Mouse (Mus musculus): Measurements from ENCODE around the gene Pon3. TPM values are rescaled to one million over a fixed set of nuclear protein-coding genes. Genes with fewer than 3 reads are reported as not detected.
A peak's percentile ranks its signal among the peaks of the same experiment; 100 is the strongest.

Gene Pon3
- polyA plus RNA-seq, 1 experiment from 2014 or later = 1.8 TPM

GRCm38 (mm10) chr6:5207817-5208216, 48.3 kb downstream of the Pon3 start:
- DNase-seq (ENCODE audit: low read depth, low spot score) = no peak
- no peak for TF ChIP-seq CTCF (IDR thresholded peaks at IDR 0.05)
- in situ Hi-C loops (cut with MboI; ENCODE audit: low pct_unique_long_range_greater_than_20kb) = no loop called here
- no peaks in the 10 kb centered on the region for H3K27me3 ChIP-seq
- POLR2A ChIA-PET = no interaction called here
- CTCF ChIA-PET = no interaction called here
- no peak for ATAC-seq

DNA sequence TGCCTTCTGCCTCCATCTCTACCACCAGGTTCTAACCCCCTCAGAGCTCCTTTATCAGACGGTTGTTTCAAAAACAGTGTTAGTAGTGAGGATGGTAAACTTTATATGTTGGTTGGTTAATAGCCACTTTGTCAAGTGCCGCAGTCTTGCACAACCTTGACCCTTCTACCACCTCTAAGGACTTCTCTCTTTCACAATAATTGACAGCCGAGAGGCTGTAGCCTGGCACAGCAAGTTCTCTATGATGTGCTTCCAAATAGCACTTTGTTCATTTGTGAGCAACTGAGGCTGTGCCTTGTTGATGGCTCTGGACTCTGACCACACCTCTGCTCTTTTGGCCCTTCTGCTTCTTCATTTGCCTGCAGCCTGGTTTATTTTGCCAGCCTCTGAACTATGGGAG, 56.2 kb downstream of the Pon3 start:
- ChIA-PET CTCF (no interaction called here), POLR2A (no interaction called here)
- H3K27me3 ChIP-seq = no peaks in the 10 kb centered on the region
- in situ Hi-C loops (cut with MboI; ENCODE audit: low pct_unique_long_range_greater_than_20kb) = no loop called here
- no peak for TF ChIP-seq CTCF (IDR thresholded peaks at IDR 0.05)
- no peak for DNase-seq (ENCODE audit: low read depth, low spot score)
- ATAC-seq = no peak

GRCm38 (mm10) chr6:5199376-5199905, 56.6 kb downstream of the Pon3 start:
- CTCF ChIA-PET = no interaction called here
- POLR2A ChIA-PET = interaction anchor here (0.5 kb wide), 2 partner anchors 551 to 730 kb away, joined by 3 read pairs; no protein-coding TSS in a partner anchor
- no peak for ATAC-seq
- DNase-seq (ENCODE audit: low read depth, low spot score) = no peak
- TF ChIP-seq CTCF (IDR thresholded peaks at IDR 0.05) = no peak
- no peaks in the 10 kb centered on the region for H3K27me3 ChIP-seq
- in situ Hi-C loops (cut with MboI; ENCODE audit: low pct_unique_long_range_greater_than_20kb) = no loop called here

DNA sequence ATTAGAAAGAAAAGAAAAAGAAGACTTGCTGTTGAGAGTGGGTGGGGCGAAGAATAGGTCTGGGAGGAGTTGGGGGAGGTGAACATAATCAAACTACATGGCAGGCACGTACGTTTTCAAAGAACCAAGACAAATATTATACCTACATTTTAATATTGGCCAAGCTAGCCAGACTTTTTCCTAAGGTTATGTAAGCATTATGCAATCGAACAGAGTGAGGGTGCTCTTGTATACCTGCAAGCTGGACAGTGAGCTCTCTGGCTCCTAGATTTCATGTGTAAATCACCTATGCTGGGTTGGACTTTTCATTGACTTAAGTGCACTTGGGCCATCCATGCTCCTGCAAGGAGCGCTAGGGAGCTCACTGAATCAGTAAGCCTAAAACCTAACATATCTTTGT, 57.5 kb downstream of the Pon3 start:
- DNase-seq (ENCODE audit: low read depth, low spot score) = no peak
- in situ Hi-C loops (cut with MboI; ENCODE audit: low pct_unique_long_range_greater_than_20kb) = no loop called here
- POLR2A ChIA-PET = no interaction called here
- CTCF ChIA-PET = no interaction called here
- no peaks in the 10 kb centered on the region for H3K27me3 ChIP-seq
- no peak for ATAC-seq
- no peak for TF ChIP-seq CTCF (IDR thresholded peaks at IDR 0.05)

- no peak for ATAC-seq
- H3K27me3 ChIP-seq = no peaks in the 10 kb centered on the region
- in situ Hi-C loops (cut with MboI; ENCODE audit: low pct_unique_long_range_greater_than_20kb) = no loop called here
- no peak for DNase-seq (ENCODE audit: low read depth, low spot score)
- TF ChIP-seq CTCF (IDR thresholded peaks at IDR 0.05) = no peak
- ChIA-PET CTCF (no interaction called here), POLR2A (no interaction called here)
Measured at GRCm38 (mm10) chr6:5193693-5194092, 62.4 kb downstream of the Pon3 start, which contains the start of gene Pon1. Pon1 (minus strand) TSS chr6:5193946.

DNA sequence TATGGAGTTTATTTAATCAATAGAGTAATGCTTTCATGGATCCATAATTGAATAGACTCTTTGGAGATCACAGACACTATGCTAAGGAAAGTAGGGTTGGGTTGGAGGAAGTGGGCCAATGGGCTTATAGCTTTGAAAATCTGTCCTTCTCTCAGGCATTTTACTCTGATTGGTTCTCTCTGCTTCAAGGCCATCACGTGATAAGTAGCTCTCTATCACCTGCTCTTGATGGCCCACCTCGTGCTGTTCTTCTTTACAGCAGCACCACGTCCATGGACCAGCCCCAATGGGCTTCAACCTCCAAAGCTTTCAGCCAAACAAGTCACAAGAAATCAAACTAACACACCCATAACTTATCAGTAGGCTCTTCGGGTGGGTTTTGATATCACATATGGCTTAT, 65.3 kb downstream of the Pon3 start:
- in situ Hi-C loops (cut with MboI; ENCODE audit: low pct_unique_long_range_greater_than_20kb) = no loop called here
- DNase-seq (ENCODE audit: low read depth, low spot score) (no peak), ATAC-seq (no peak)
- CTCF ChIA-PET = interaction anchor here (1.2 kb wide), 1 partner anchor 21 kb away, joined by 4 read pairs; no protein-coding TSS in a partner anchor
- no peak for TF ChIP-seq CTCF (IDR thresholded peaks at IDR 0.05)
- POLR2A ChIA-PET = no interaction called here
- no peaks in the 10 kb centered on the region for H3K27me3 ChIP-seq

DNA sequence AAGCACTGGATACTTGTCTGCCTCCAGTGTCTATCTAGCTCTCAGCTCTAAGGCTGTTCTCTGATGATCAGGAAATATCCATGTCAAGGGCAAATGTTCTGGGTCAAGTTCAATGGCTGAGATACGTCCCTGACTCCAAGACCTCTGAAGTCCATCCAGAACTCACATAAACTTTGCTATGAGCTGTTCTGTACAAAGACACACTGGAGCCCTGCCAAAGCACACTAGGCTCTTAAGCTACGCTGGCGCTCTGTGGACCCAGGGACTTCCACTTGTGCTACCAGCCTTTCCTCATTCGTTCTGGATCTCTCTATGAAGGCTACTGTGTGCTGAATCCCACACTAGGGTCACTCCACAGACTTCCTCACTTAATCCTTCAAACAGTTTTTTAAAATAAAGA, 66.6 kb downstream of the Pon3 start:
- in situ Hi-C loops (cut with MboI; ENCODE audit: low pct_unique_long_range_greater_than_20kb) = no loop called here
- TF ChIP-seq CTCF (IDR thresholded peaks at IDR 0.05) = no peak
- no peaks in the 10 kb centered on the region for H3K27me3 ChIP-seq
- CTCF ChIA-PET = interaction anchor here (1.2 kb wide), 1 partner anchor 22 kb away, joined by 4 read pairs; no protein-coding TSS in a partner anchor
- ATAC-seq = no peak
- DNase-seq (ENCODE audit: low read depth, low spot score) = no peak
- POLR2A ChIA-PET = no interaction called here

- in situ Hi-C loops (cut with MboI; ENCODE audit: low pct_unique_long_range_greater_than_20kb) = no loop called here
Measured at GRCm38 (mm10) chr6:5188938-5189337, 67.1 kb downstream of the Pon3 start.

DNA sequence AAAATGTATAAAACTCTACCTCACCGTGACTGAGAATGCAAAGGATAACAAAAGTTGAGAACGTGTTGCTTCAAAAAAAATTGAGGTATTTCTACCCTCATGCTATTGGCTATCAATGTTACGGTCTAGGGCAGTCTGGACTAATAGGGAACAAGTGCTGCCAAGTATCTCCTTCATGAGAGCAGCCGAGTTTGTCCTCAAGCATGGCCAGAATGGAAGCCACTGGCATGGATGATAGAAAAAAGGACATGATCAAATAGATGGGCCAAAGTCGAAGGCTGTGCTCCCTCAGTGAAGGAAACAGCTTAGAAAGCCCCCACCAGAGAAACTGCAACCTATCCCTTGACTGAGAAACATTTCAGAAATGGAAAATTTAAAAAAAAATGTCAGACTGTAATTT, 68.0 kb downstream of the Pon3 start:
- H3K27me3 ChIP-seq = no peaks in the 10 kb centered on the region
- no peak for DNase-seq (ENCODE audit: low read depth, low spot score)
- no peak for ATAC-seq
- CTCF ChIA-PET = no interaction called here
- POLR2A ChIA-PET = no interaction called here
- no peak for TF ChIP-seq CTCF (IDR thresholded peaks at IDR 0.05)
- in situ Hi-C loops (cut with MboI; ENCODE audit: low pct_unique_long_range_greater_than_20kb) = no loop called here

More at GRCm38 (mm10) chr6:5188938-5189337, 67.1 kb downstream of the Pon3 start:
- TF ChIP-seq CTCF (IDR thresholded peaks at IDR 0.05) = no peak
- ChIA-PET CTCF (no interaction called here), POLR2A (no interaction called here)
- no peaks in the 10 kb centered on the region for H3K27me3 ChIP-seq
- ATAC-seq = no peak
- DNase-seq (ENCODE audit: low read depth, low spot score) = no peak

DNA sequence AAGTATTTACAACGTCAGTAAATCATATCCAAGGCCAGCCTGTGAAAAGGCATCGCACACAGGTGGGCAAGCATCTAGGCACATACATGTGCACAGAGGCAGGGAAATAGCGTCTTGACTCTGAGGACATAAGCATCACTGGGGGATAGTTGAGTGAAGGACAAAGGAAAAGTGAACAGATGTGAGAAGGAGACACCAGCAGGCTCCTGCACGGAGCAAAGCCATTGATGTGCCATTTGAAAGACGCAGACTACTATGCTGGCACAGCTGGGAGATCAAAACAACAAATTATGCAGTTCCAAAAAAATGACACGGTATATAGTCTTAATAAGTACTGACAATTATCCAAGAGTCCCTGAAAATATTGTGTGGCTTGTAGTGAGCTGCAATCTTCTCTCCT, 68.5 kb downstream of the Pon3 start:
- DNase-seq (ENCODE audit: low read depth, low spot score) = no peak
- no peaks in the 10 kb centered on the region for H3K27me3 ChIP-seq
- TF ChIP-seq CTCF (IDR thresholded peaks at IDR 0.05) = no peak
- POLR2A ChIA-PET = no interaction called here
- CTCF ChIA-PET = no interaction called here
- ATAC-seq = no peak
- in situ Hi-C loops (cut with MboI; ENCODE audit: low pct_unique_long_range_greater_than_20kb) = no loop called here

DNA sequence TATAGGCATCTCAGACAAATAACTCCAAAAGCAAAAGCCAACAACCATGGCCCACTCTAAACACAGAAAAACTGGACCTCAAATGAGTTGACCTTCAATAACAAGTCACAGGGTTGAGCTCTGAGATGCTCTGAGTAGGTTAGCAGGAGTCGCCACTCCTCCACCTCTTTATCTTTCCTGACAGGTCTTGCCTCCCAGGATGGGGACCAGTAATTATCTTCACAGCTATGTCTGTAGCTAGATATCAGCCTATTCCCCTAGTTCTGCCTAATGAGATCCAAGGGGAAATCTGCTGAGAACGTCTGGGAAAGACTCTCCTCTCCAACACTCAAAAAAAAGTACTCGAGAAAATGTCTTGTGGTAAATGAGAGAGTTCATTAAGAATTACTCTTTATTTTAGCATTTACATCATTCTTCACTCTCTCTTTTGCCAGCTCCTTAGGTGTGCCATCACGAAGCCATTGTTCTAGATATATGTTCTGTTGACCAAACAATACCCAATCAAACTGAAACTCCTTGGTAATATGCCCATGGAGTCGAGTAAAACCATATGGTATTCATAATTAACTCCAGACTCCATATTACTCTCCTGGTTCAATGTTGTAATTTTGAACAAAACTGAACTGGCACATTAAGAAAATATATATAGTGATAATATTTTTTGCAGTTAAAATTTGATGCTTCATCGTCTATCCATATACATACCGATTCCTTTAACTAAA, 69.7 kb downstream of the Pon3 start:
- no peak for TF ChIP-seq CTCF (IDR thresholded peaks at IDR 0.05)
- CTCF ChIA-PET = no interaction called here
- no peaks in the 10 kb centered on the region for H3K27me3 ChIP-seq
- no peak for DNase-seq (ENCODE audit: low read depth, low spot score)
- POLR2A ChIA-PET = no interaction called here
- in situ Hi-C loops (cut with MboI; ENCODE audit: low pct_unique_long_range_greater_than_20kb) = no loop called here
- no peak for ATAC-seq

DNA sequence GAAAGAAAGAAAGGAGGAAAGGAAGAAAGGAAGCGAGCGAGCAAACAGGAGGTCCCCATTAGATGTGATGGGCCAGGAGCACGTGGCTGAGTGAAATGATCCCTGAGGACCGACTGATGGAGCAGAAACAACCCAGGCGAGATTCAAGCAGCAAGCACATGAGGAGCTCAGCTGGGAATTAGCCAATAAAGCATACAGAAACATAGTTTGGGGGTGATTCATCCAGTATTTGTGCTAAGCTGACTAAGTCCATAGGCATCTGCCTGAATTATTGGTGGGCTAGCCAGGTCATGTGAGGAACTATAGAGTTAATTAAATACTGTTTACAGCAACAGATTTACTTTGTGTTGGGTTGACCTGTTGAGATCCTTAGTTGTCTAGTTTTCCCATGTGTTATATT, 75.4 kb downstream of the Pon3 start:
- no peaks in the 10 kb centered on the region for H3K27me3 ChIP-seq
- POLR2A ChIA-PET = no interaction called here
- CTCF ChIA-PET = no interaction called here
- DNase-seq (ENCODE audit: low read depth, low spot score) (peak; percentile 30), ATAC-seq (peak; percentile 51)
- in situ Hi-C loops (cut with MboI; ENCODE audit: low pct_unique_long_range_greater_than_20kb) = no loop called here
- no peak for TF ChIP-seq CTCF (IDR thresholded peaks at IDR 0.05)

Data from Patski (cell line).